Mouse (Mus musculus) thymus, adult 2 months (tissue): ENCODE measurements around the gene Pcnx2.

Experiments
- CTCF ChIP-seq: fragments of 200-500 bp; IDR thresholded peaks from 2 replicates; pipeline ENCODE4 v1.5.1; 2012; ENCODE audit warnings: mild to moderate bottlenecking, control low read depth, low read length, moderate library complexity, borderline replicate concordance; ENCODE audit not compliant: control insufficient read depth, poor library complexity, insufficient read depth; ENCODE audit errors: extremely low read depth
- POLR2A ChIP-seq: fragments of 200-500 bp; IDR thresholded peaks from 2 replicates; pipeline ENCODE4 v1.6.1; 2012; ENCODE audit warnings: mild to moderate bottlenecking, low read length, control low read depth, moderate library complexity; ENCODE audit not compliant: control insufficient read depth, poor library complexity, insufficient read depth; ENCODE audit errors: extremely low read depth

DNA sequence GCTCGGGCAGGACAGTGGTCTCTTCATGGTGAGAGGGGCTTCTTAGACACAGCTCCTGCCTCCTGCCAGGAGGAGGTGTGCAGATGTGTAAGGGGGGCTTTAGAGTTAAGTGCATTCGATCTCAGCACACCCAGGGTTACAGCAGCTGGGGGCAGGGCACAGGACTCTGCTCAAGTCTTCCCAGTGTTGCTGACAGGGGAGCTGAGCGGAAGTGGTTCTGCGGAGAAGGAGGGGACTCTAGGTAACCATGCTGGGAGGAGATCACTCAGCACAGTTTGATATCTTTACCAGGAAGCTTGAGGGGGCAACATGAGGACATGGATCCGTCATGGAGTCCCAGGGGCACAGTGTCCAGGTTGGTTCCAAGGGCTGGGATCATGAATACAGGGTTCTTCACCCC is 156.7 kb downstream of the Pcnx2 start:
- no peak for TF ChIP-seq POLR2A
- no peak for TF ChIP-seq CTCF
